Mouse (Mus musculus): ENCODE results near the gene Xab2. TPM values are rescaled to one million over a fixed set of nuclear protein-coding genes. Genes with fewer than 3 reads are reported as not detected.
A peak's percentile ranks its signal among the peaks of the same experiment; 100 is the strongest.

Gene Xab2
- polyA plus RNA-seq, 1 experiment from 2014 or later, result 48.1 TPM

GRCm38 (mm10) chr8:3579390-3580364, 41.4 kb downstream of the Xab2 start:
- WGBS, result 59% methylated on average over 9 of the region's 9 CpGs
- peak; percentile 79 for ATAC-seq
- Histone ChIP-seq H3K4me1 (ENCODE audit: control insufficient read depth, insufficient read depth, low read length) (peaks cover 6% of the 10 kb centered on the region; the same call in 1 of the 2 replicates), H3K27me3 (replicated peaks; ENCODE audit: control insufficient read depth, insufficient read depth, low read length) (no peaks in the 10 kb centered on the region), H3K4me3 (ENCODE audit: low read length) (no peak overlapping the region), H3K9me3 (ENCODE audit: control insufficient read depth, low read length) (no peaks in the 10 kb centered on the region), H3K27ac (ENCODE audit: low read length) (peak overlapping the region; percentile 55; the same call in 1 of the 2 replicates), H3K36me3 (ENCODE audit: control insufficient read depth, insufficient read depth, low read length) (no peaks in the 10 kb centered on the region), H3K4me2 (ENCODE audit: low read depth, low read length) (no peak overlapping the region), H3K9ac (ENCODE audit: low read depth, low read length) (peak overlapping the region; percentile 34; the same call in 1 of the 2 replicates)

- 65% methylated on average over 15 of the region's 15 CpGs for WGBS
- H3K9me3 ChIP-seq (ENCODE audit: control insufficient read depth, low read length), result no peaks in the 10 kb centered on the region
- no peak overlapping the region for H3K9ac ChIP-seq (ENCODE audit: low read depth, low read length)
- H3K27me3 ChIP-seq (replicated peaks; ENCODE audit: control insufficient read depth, insufficient read depth, low read length), result no peaks in the 10 kb centered on the region
- ATAC-seq, result peak; percentile 29
- no peak overlapping the region for H3K4me3 ChIP-seq (ENCODE audit: low read length)
- H3K4me1 ChIP-seq (ENCODE audit: control insufficient read depth, insufficient read depth, low read length), result peaks cover 6% of the 10 kb centered on the region; the same call in 1 of the 2 replicates
- H3K4me2 ChIP-seq (ENCODE audit: low read depth, low read length), result no peak overlapping the region
- H3K27ac ChIP-seq (ENCODE audit: low read length), result no peak overlapping the region
- no peaks in the 10 kb centered on the region for H3K36me3 ChIP-seq (ENCODE audit: control insufficient read depth, insufficient read depth, low read length)
These were observed 44.7 kb downstream of the Xab2 start for GRCm38 (mm10) chr8:3576211-3576960.

- no peak overlapping the region for H3K27ac ChIP-seq (ENCODE audit: low read length)
- H3K36me3 ChIP-seq (ENCODE audit: control insufficient read depth, insufficient read depth, low read length), result no peaks in the 10 kb centered on the region
- 94% methylated on average over 3 of the region's 3 CpGs for WGBS
- no peak for ATAC-seq
- H3K4me1 ChIP-seq (ENCODE audit: control insufficient read depth, insufficient read depth, low read length), result peaks cover 4% of the 10 kb centered on the region; the same call in 1 of the 2 replicates
- H3K4me3 ChIP-seq (ENCODE audit: low read length), result no peak overlapping the region
- H3K9me3 ChIP-seq (ENCODE audit: control insufficient read depth, low read length), result no peaks in the 10 kb centered on the region
- H3K9ac ChIP-seq (ENCODE audit: low read depth, low read length), result no peak overlapping the region
- no peak overlapping the region for H3K4me2 ChIP-seq (ENCODE audit: low read depth, low read length)
- no peaks in the 10 kb centered on the region for H3K27me3 ChIP-seq (replicated peaks; ENCODE audit: control insufficient read depth, insufficient read depth, low read length)
These were observed 46.6 kb downstream of the Xab2 start for GRCm38 (mm10) chr8:3574546-3574945.

GRCm38 (mm10) chr8:3569784-3570183, 51.3 kb downstream of the Xab2 start:
- 83% methylated on average over 5 of the region's 5 CpGs for WGBS

GRCm38 (mm10) chr8:3568378-3568777, 52.7 kb downstream of the Xab2 start:
- WGBS, result 7% methylated on average over 7 of the region's 7 CpGs
- no peaks in the 10 kb centered on the region for H3K4me1 ChIP-seq (ENCODE audit: control insufficient read depth, insufficient read depth, low read length)
- H3K27ac ChIP-seq (ENCODE audit: low read length), result no peak overlapping the region
- peak overlapping the region; percentile 40 for H3K4me3 ChIP-seq (ENCODE audit: low read length)
- peak overlapping the region; percentile 49 for H3K4me2 ChIP-seq (ENCODE audit: low read depth, low read length)
- ATAC-seq, result peak; percentile 30; the same call in 1 of the 2 replicates
- no peaks in the 10 kb centered on the region for H3K36me3 ChIP-seq (ENCODE audit: control insufficient read depth, insufficient read depth, low read length)
- H3K27me3 ChIP-seq (replicated peaks; ENCODE audit: control insufficient read depth, insufficient read depth, low read length), result no peaks in the 10 kb centered on the region
- no peaks in the 10 kb centered on the region for H3K9me3 ChIP-seq (ENCODE audit: control insufficient read depth, low read length)
- H3K9ac ChIP-seq (ENCODE audit: low read depth, low read length), result peak overlapping the region; percentile 52

More at GRCm38 (mm10) chr8:3569784-3570183, 51.3 kb downstream of the Xab2 start:
- H3K27me3 ChIP-seq (replicated peaks; ENCODE audit: control insufficient read depth, insufficient read depth, low read length), result no peaks in the 10 kb centered on the region
- H3K36me3 ChIP-seq (ENCODE audit: control insufficient read depth, insufficient read depth, low read length), result no peaks in the 10 kb centered on the region
- H3K4me2 ChIP-seq (ENCODE audit: low read depth, low read length), result no peak overlapping the region
- no peak overlapping the region for H3K27ac ChIP-seq (ENCODE audit: low read length)
- H3K9ac ChIP-seq (ENCODE audit: low read depth, low read length), result no peak overlapping the region
- no peaks in the 10 kb centered on the region for H3K9me3 ChIP-seq (ENCODE audit: control insufficient read depth, low read length)
- no peak for ATAC-seq
- H3K4me1 ChIP-seq (ENCODE audit: control insufficient read depth, insufficient read depth, low read length), result no peaks in the 10 kb centered on the region
- H3K4me3 ChIP-seq (ENCODE audit: low read length), result no peak overlapping the region

GRCm38 (mm10) chr8:3567641-3568371, 53.3 kb downstream of the Xab2 start, which contains the start of gene C330021F23Rik:
Gene C330021F23Rik, plus strand, starts transcription at chr8:3567990.
- ATAC-seq, result peak; percentile 88
- H3K36me3 ChIP-seq (ENCODE audit: control insufficient read depth, insufficient read depth, low read length), result no peaks in the 10 kb centered on the region
- peak within 1 kb of the TSS; percentile 52 for H3K9ac ChIP-seq (ENCODE audit: low read depth, low read length)
- H3K27ac ChIP-seq (ENCODE audit: low read length), result peak within 1 kb of the TSS; percentile 65; the same call in 1 of the 2 replicates
- H3K4me3 ChIP-seq (ENCODE audit: low read length), result peak within 1 kb of the TSS; percentile 40
- WGBS, result 4% methylated on average over 12 of the region's 12 CpGs
- H3K4me2 ChIP-seq (ENCODE audit: low read depth, low read length), result peak within 1 kb of the TSS; percentile 49
- H3K27me3 ChIP-seq (replicated peaks; ENCODE audit: control insufficient read depth, insufficient read depth, low read length), result no peaks in the 10 kb centered on the region
- no peaks in the 10 kb centered on the region for H3K4me1 ChIP-seq (ENCODE audit: control insufficient read depth, insufficient read depth, low read length)
- H3K9me3 ChIP-seq (ENCODE audit: control insufficient read depth, low read length), result no peaks in the 10 kb centered on the region

Other genes with a start within 250 kb of the Xab2 start
- 8.2 and 8.4 TPM in 2 replicates for gene Arhgef18, start 228.3 kb downstream of the Xab2 start, polyA plus RNA-seq (2015; fragmentation: Nextera tagmentation; extraction: Ambion mirVana)
- gene Pex11g, start 153.6 kb downstream of the Xab2 start, polyA plus RNA-seq (2015; fragmentation: Nextera tagmentation; extraction: Ambion mirVana), result 17.4 and 17.9 TPM in 2 replicates
- not detected in 2 replicates for gene Tex45, start 150.5 kb downstream of the Xab2 start, polyA plus RNA-seq (2015; fragmentation: Nextera tagmentation; extraction: Ambion mirVana)
- gene Zfp358, start 128.2 kb downstream of the Xab2 start, polyA plus RNA-seq (2015; fragmentation: Nextera tagmentation; extraction: Ambion mirVana), result 30.3 and 31.4 TPM in 2 replicates
- gene Mcoln1, start 120.9 kb downstream of the Xab2 start, polyA plus RNA-seq (2015; fragmentation: Nextera tagmentation; extraction: Ambion mirVana), result 73.6 and 94.9 TPM in 2 replicates
- 39.9 and 43.3 TPM in 2 replicates for gene Pnpla6, start 105.9 kb downstream of the Xab2 start, polyA plus RNA-seq (2015; fragmentation: Nextera tagmentation; extraction: Ambion mirVana)
- 5.7 and 6.1 TPM in 2 replicates for gene C330021F23Rik, start 53.3 kb downstream of the Xab2 start, polyA plus RNA-seq (2015; fragmentation: Nextera tagmentation; extraction: Ambion mirVana)
- gene Camsap3, start 34.0 kb downstream of the Xab2 start, polyA plus RNA-seq (2015; fragmentation: Nextera tagmentation; extraction: Ambion mirVana), result 23.4 and 26.1 TPM in 2 replicates
- 86.6 and 86.9 TPM in 2 replicates for gene Pet100, start 232 bp upstream of the Xab2 start, polyA plus RNA-seq (2015; fragmentation: Nextera tagmentation; extraction: Ambion mirVana)
- gene Pcp2, start 4.2 kb upstream of the Xab2 start, polyA plus RNA-seq (2015; fragmentation: Nextera tagmentation; extraction: Ambion mirVana), result 0.29 TPM in 1 of 2 replicates, not detected in the other
- 161 and 169 TPM in 2 replicates for gene Stxbp2, start 9.6 kb upstream of the Xab2 start, polyA plus RNA-seq (2015; fragmentation: Nextera tagmentation; extraction: Ambion mirVana)
- not detected in 2 replicates for gene Retn, start 34.5 kb upstream of the Xab2 start, polyA plus RNA-seq (2015; fragmentation: Nextera tagmentation; extraction: Ambion mirVana)
- 0.29 and 0.62 TPM in 2 replicates for gene Mcemp1, start 44.4 kb upstream of the Xab2 start, polyA plus RNA-seq (2015; fragmentation: Nextera tagmentation; extraction: Ambion mirVana)
- 7.3 and 8.3 TPM in 2 replicates for gene Fcor, start 51.0 kb upstream of the Xab2 start, polyA plus RNA-seq (2015; fragmentation: Nextera tagmentation; extraction: Ambion mirVana)
- gene Trappc5, start 55.0 kb upstream of the Xab2 start, polyA plus RNA-seq (2015; fragmentation: Nextera tagmentation; extraction: Ambion mirVana), result 35.0 and 38.8 TPM in 2 replicates
- gene Fcer2a, start 72.9 kb upstream of the Xab2 start, polyA plus RNA-seq (2015; fragmentation: Nextera tagmentation; extraction: Ambion mirVana), result 0.06 TPM in 1 of 2 replicates, not detected in the other
- 0.37 TPM in 1 of 2 replicates, not detected in the other for gene Clec4g, start 99.3 kb upstream of the Xab2 start, polyA plus RNA-seq (2015; fragmentation: Nextera tagmentation; extraction: Ambion mirVana)
- 0.12 and 0.20 TPM in 2 replicates for gene Cd209a, start 127.7 kb upstream of the Xab2 start, polyA plus RNA-seq (2015; fragmentation: Nextera tagmentation; extraction: Ambion mirVana)
- not detected in 2 replicates for gene Cd209e, start 233.0 kb upstream of the Xab2 start, polyA plus RNA-seq (2015; fragmentation: Nextera tagmentation; extraction: Ambion mirVana)

Data from intestine, embryonic 16.5 days (tissue).